Mouse (Mus musculus): Measurements from ENCODE around the gene Mcoln1.

Mcoln1 gene

GRCm38 (mm10) chr8:3498583-3498982 is 1.7 kb upstream of the Mcoln1 start:
- DNase-seq (ENCODE audit: low spot score in 2 of 2): no peak

- no peak for DNase-seq (ENCODE audit: low spot score in 2 of 2)
Observed at GRCm38 (mm10) chr8:3499751-3500150, 506 bp upstream of the Mcoln1 start.

- no peak for DNase-seq (ENCODE audit: low spot score in 2 of 2)
Observed at GRCm38 (mm10) chr8:3502217-3502616, 2.0 kb downstream of the Mcoln1 start.

- no peak for DNase-seq (ENCODE audit: low spot score in 2 of 2)
Observed at GRCm38 (mm10) chr8:3507979-3508754, 7.9 kb downstream of the Mcoln1 start.

GRCm38 (mm10) chr8:3514681-3515247 is 14.5 kb downstream of the Mcoln1 start:
- no peak for DNase-seq (ENCODE audit: low spot score in 2 of 2)

- peak; percentile 89 to 91 for DNase-seq (ENCODE audit: low spot score in 2 of 2)
Observed at GRCm38 (mm10) chr8:3515260-3515671, 15.0 kb downstream of the Mcoln1 start, which contains the start of gene Pnpla6. Gene Pnpla6 (plus strand): TSS chr8:3515384.

- DNase-seq (ENCODE audit: low spot score in 2 of 2): peak; percentile 50 to 64
Observed at GRCm38 (mm10) chr8:3515771-3516417, 15.6 kb downstream of the Mcoln1 start.

- peak; percentile 94 to 96 for DNase-seq (ENCODE audit: low spot score in 2 of 2)
Observed at GRCm38 (mm10) chr8:3516450-3517116, 16.3 kb downstream of the Mcoln1 start.

- DNase-seq (ENCODE audit: low spot score in 2 of 2): no peak
Observed at GRCm38 (mm10) chr8:3517117-3517495, 16.8 kb downstream of the Mcoln1 start.

- no peak for DNase-seq (ENCODE audit: low spot score in 2 of 2)
Observed at GRCm38 (mm10) chr8:3522007-3522697, 21.9 kb downstream of the Mcoln1 start.

GRCm38 (mm10) chr8:3530816-3531215 is 30.6 kb downstream of the Mcoln1 start:
- DNase-seq (ENCODE audit: low spot score in 2 of 2): no peak

GRCm38 (mm10) chr8:3531936-3532335 is 31.7 kb downstream of the Mcoln1 start:
- DNase-seq (ENCODE audit: low spot score in 2 of 2): no peak

GRCm38 (mm10) chr8:3536053-3536841 is 36.0 kb downstream of the Mcoln1 start:
- DNase-seq (ENCODE audit: low spot score in 2 of 2): no peak

GRCm38 (mm10) chr8:3536940-3537339 is 36.7 kb downstream of the Mcoln1 start:
- no peak for DNase-seq (ENCODE audit: low spot score in 2 of 2)

GRCm38 (mm10) chr8:3537666-3538065 is 37.4 kb downstream of the Mcoln1 start:
- DNase-seq (ENCODE audit: low spot score in 2 of 2): no peak

- DNase-seq (ENCODE audit: low spot score in 2 of 2): no peak
Observed at GRCm38 (mm10) chr8:3539146-3539545, 38.9 kb downstream of the Mcoln1 start.

GRCm38 (mm10) chr8:3540076-3540475 is 39.8 kb downstream of the Mcoln1 start:
- DNase-seq (ENCODE audit: low spot score in 2 of 2): no peak

GRCm38 (mm10) chr8:3546511-3546910 is 46.3 kb downstream of the Mcoln1 start:
- DNase-seq (ENCODE audit: low spot score in 2 of 2): no peak

GRCm38 (mm10) chr8:3552240-3552639 is 52.0 kb downstream of the Mcoln1 start:
- DNase-seq (ENCODE audit: low spot score in 2 of 2): no peak

GRCm38 (mm10) chr8:3556114-3556513 is 55.9 kb downstream of the Mcoln1 start:
- DNase-seq (ENCODE audit: low spot score in 2 of 2): no peak
